Mouse (Mus musculus) small intestine, adult 2 months (tissue): ENCODE measurements at regions not wholly inside any gene's neighbourhood (a gene's known extent, or its start where the extent isn't known, plus 50 kb on each side); places are given as distances from the start of the nearest gene placed in this dataset.

ENCODE experiments used
- CTCF ChIP-seq: fragments of 200-500 bp; IDR thresholded peaks from 2 replicates; pipeline ENCODE4 v1.5.1; 2012; ENCODE audit warnings: low read depth, mild to moderate bottlenecking, control low read depth, inconsistent platforms, low read length, moderate library complexity, mixed read lengths; ENCODE audit not compliant: insufficient replicate concordance, insufficient read length; ENCODE audit errors: extremely low read depth
- POLR2A ChIP-seq: fragments of 200-500 bp; IDR thresholded peaks from 2 replicates; pipeline ENCODE4 v1.6.1; 2012; ENCODE audit warnings: low read depth, mild to moderate bottlenecking, control low read depth, inconsistent platforms, low read length, moderate library complexity

- TF ChIP-seq CTCF (no peak), POLR2A (no peak)
Measured at GRCm38 (mm10) chr11:40624126-40624778, 70.8 kb downstream of the Mat2b start.
